Mouse (Mus musculus): ENCODE results near the gene Vmn1r121. TPM values are rescaled to one million over a fixed set of nuclear protein-coding genes. Genes with fewer than 3 reads are reported as not detected.
"Not testable (repeated sequence)": the region's sequence is repeated elsewhere in the genome, so short reads cannot be mapped to it uniquely, and the experiment has no call there.

Vmn1r121 gene
- polyA plus RNA-seq (2012; rRNA removed), result not detected in 2 replicates

DNA sequence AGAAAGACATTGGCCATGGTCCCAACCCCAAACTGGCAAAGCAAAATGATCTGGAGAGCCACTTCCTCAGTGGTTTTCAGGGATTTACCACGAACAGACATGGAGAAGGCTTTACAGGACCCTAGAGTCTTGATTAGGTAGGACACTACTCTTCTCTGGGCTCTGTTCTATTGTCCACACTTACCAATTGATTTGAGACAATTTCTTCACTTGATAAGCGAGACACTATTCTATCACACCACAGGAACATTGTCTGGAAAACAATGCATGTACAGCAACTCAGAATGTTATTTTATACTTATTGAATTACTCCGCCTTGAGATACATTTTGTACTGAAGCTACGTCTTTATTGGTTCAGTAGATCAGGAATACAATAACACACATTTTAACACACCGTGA lies at the start of gene Vmn1r121:
TSS of gene Vmn1r121 (minus strand) at position 101 of the 400 bp plus-strand sequence.
- 63% methylated on average over 4 of the region's 5 CpGs for WGBS
- H3K4me3 ChIP-seq (replicated peaks; ENCODE audit: extremely low read depth, low read depth, low read length); H3K4me1 ChIP-seq (ENCODE audit: control insufficient read depth, insufficient read depth, low read length); DNase-seq: not testable (repeated sequence)

DNA sequence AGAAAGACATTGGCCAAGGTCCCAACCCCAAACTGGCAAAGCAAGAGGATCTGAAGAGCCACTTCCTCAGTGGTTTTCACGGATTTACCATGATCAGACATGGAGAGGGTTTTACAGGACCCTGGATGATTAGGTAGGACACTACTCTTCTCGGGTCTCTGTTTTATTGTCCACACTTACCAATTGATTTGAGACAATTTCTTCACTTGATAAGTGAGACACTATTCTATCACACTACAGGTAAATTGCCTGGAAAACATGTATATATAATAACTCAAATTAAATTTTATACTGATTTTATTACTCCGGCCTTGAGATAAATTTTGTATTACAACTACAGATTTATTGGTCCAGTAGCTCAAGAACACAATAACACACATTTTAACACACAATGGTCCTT lies 35.7 kb upstream of the Vmn1r121 start, which contains the start of gene Vmn1r122:
TSS of gene Vmn1r122 (minus strand) at position 101 of the 400 bp plus-strand sequence.
- not testable (repeated sequence) for DNase-seq; H3K4me1 ChIP-seq (ENCODE audit: control insufficient read depth, insufficient read depth, low read length); H3K4me3 ChIP-seq (replicated peaks; ENCODE audit: extremely low read depth, low read depth, low read length)
- WGBS, result 62% methylated on average over 3 of the region's 3 CpGs

DNA sequence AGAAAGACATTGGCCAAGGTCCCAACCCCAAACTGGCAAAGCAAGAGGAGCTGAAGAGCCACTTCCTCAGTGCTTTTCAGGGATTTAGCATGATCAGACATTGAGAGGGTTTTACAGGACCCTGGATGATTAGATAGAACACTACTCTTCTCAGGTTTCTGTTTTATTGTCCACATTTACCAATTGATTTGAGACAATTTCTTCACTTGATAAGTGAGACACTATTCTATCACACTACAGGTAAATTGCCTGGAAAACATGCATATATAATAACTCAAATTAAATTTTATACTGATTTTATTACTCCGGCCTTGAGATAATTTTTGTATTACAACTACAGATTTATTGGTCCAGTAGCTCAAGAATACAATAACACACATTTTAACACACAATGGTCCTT lies 44.6 kb downstream of the Vmn1r121 start, which contains the start of gene Vmn1r120:
TSS of gene Vmn1r120 (minus strand) at position 101 of the 400 bp plus-strand sequence.
- not testable (repeated sequence) for H3K4me3 ChIP-seq (replicated peaks; ENCODE audit: extremely low read depth, low read depth, low read length); H3K4me1 ChIP-seq (ENCODE audit: control insufficient read depth, insufficient read depth, low read length); DNase-seq
- 90% methylated on average over 1 of the region's 1 CpGs for WGBS

Other genes with a start within 250 kb of the Vmn1r121 start
- not detected in 2 replicates for gene Vmn1r116, start 226.3 kb downstream of the Vmn1r121 start, polyA plus RNA-seq (2012; rRNA removed)
- not detected in 2 replicates for gene Vmn1r117, start 214.4 kb downstream of the Vmn1r121 start, polyA plus RNA-seq (2012; rRNA removed)
- gene Vmn1r118, start 186.2 kb downstream of the Vmn1r121 start, polyA plus RNA-seq (2012; rRNA removed), result not detected in 2 replicates
- not detected in 2 replicates for gene Vmn1r119, start 86.1 kb downstream of the Vmn1r121 start, polyA plus RNA-seq (2012; rRNA removed)
- not detected in 2 replicates for gene Vmn1r120, start 44.7 kb downstream of the Vmn1r121 start, polyA plus RNA-seq (2012; rRNA removed)
- not detected in 2 replicates for gene Vmn1r122, start 35.6 kb upstream of the Vmn1r121 start, polyA plus RNA-seq (2012; rRNA removed)
- gene Vmn1r123, start 63.7 kb upstream of the Vmn1r121 start, polyA plus RNA-seq (2012; rRNA removed), result not detected in 2 replicates
- not detected in 2 replicates for gene Gm5157, start 91.9 kb upstream of the Vmn1r121 start, polyA plus RNA-seq (2012; rRNA removed)
- gene Vmn1r124, start 162.1 kb upstream of the Vmn1r121 start, polyA plus RNA-seq (2012; rRNA removed), result not detected in 2 replicates
- gene Vmn1r125, start 173.7 kb upstream of the Vmn1r121 start, polyA plus RNA-seq (2012; rRNA removed), result not detected in 2 replicates
- gene Vmn1r126, start 203.0 kb upstream of the Vmn1r121 start, polyA plus RNA-seq (2012; rRNA removed), result not detected in 2 replicates
- not detected in 2 replicates for gene Vmn1r127, start 221.3 kb upstream of the Vmn1r121 start, polyA plus RNA-seq (2012; rRNA removed)

Data from lung, adult 2 months (tissue).